Mouse (Mus musculus): ENCODE measurements around the gene Olfr524.

Gene Olfr524

DNA sequence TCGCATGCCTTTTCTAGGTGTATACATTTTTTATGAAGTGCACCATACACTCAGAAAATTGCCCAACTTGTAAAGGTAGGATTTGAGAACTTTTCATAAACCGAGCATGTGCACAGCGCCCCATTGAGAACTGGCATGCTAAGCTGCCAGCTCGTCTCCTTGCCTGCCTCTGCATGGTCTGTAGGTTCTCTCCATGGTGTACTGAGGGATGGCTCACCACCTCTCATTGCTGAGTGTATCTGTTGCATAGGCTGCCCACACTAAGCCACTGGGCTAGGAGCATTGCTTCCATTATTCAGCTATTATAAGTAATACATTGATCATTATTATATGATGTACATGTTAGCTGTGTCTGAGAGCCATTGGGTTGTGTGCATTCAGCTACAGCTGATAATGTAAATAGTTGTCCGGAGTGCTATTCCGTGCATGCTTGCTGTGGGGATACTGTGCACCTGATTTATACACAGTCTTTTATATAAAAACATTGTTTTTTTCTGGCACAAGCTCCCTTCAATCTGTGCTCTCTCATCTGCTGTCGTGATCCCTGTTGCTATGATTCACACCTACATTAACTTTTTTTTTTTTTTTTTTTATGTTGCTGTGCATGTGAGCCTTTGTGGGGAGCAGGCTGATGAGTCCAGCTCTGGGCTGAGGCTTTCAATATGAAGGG is 17.9 kb downstream of the Olfr524 start:
- in situ Hi-C loops (cut with MboI; ENCODE audit: unreplicated experiment in 2 of 2): no loop called here

DNA sequence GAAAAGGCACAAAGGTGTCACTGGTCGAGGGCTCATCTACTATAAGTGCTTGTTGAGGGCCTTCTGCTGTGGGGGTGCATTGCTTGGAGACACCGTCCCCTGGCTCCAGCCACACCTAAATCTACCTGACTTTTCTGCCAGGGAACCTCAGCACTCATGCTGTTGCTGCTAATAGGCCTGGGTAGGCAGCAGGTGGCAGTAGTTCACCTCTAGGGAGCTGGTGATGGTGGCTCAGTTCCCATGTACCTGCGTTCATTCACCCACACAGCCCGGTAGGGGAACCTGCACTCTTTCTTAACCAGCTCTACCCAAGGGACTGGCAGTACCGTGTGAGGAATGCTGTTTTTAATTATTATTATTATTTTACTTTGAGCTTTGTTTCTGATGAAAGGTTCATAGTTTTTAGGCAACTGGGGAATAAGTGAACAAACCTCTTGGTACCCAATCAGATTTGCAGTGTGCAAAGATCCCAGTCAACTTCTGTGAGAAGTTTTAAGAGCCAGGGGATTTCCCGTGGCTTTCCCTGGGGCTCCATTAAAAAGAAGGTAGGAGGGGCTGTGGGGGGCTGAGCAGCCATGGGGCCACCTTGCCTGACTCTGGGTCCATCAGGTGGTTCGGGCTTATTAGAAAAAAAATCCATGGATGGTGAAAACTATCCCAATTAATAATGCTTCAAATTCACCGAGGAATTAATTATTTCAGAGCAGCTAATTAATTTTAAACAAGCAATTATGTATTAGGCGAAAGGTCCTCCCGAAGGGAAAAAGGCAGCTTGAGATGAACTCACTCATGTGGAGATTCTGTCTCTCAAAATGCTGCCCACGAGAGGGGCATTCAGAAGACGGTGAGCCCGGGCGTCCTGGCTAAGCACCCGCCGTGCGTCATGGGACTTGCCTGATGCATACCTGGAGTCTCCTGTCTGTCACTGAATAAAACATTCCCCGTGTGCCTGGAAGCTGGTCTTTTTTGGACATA is 18.8 kb downstream of the Olfr524 start:
- in situ Hi-C loops (cut with MboI; ENCODE audit: unreplicated experiment in 2 of 2): no loop called here

DNA sequence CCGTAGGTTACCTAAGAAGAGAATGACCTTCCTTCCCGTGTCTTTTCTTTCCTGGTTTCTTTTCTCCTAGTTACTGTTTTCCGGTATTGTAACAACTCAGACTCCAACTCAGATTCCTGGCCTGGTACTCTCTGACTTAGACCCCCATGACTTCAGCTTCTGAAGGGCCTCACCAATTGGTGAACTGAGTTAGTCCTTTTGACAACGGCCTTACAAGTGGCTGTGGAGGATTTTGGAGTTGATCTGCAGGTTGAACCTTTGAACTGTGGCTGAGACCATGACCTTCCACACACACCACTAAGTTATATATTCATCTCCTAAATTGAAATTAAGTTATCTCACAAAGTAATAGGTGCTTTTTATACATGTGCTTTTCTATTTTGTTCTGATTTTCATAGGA is 21.6 kb downstream of the Olfr524 start:
- in situ Hi-C loops (cut with MboI; ENCODE audit: unreplicated experiment in 2 of 2): no loop called here

DNA sequence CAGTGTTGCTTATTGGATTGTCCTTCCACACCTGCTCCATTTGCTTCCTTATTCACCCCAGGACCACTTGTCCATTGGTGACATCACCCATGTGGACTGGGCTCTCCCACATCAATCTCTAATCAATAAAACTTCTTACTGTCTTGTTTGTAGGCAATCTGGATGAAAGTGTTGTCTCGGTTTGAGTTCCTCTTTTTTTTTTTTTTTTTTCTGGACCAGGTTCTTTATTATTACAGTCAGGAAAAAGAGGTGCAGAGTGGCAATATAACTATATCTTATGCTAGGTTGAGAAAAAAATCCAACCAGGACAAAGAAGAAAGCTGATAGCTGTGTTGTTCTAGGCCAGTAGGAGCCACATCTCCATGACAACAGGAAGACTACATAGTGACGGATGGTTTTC is 25.1 kb downstream of the Olfr524 start:
- in situ Hi-C loops (cut with MboI; ENCODE audit: unreplicated experiment in 2 of 2): no loop called here

DNA sequence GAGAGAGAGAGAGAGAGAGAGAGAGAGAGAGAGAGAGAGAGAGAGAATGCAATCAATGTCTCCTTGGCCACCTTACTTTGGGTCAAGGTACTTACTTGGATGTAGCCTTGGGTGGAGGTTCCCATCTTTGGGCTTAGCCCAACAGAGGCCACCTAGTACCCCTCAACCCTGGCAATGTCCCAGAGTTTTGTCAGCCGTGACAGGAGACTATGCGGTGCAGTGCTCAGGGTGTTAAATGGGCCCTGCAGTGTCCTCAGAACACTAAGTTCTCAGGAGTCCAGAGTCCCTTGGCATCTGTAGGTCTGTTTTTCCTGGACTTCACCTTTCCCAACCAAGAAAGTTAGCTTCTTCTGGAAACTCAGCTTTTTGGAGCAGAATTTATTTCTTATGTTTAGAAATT is 26.6 kb downstream of the Olfr524 start:
- in situ Hi-C loops (cut with MboI; ENCODE audit: unreplicated experiment in 2 of 2): no loop called here

DNA sequence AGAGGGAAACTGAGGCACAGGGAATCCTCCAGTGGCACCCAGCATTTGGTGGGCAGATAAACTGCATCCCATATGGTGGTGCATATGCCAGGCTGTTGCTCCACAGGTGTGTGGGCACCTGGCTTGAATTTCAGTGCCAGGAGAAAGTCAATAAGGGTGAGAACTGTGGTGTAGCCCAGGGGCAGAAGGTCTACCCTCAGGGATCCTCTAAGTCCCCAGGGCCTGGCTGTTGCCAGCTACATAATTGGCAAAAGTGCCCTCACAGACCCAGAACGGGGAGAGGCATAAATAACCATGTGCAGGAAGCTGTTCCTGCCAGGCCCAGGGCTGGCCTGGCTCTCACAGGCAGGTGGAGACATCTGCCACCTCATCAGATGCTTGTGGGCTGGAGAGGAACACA is 32.8 kb downstream of the Olfr524 start, which contains the start of gene Olfr523:
Olfr523 (plus strand) TSS at position 282 of the 400 bp plus-strand sequence.
- in situ Hi-C loops (cut with MboI; ENCODE audit: unreplicated experiment in 2 of 2): loop anchor here in 1 of 2 experiments (25.0 kb wide), 1 partner anchor 614 kb away; the partner anchor contains the start of gene Syce1

DNA sequence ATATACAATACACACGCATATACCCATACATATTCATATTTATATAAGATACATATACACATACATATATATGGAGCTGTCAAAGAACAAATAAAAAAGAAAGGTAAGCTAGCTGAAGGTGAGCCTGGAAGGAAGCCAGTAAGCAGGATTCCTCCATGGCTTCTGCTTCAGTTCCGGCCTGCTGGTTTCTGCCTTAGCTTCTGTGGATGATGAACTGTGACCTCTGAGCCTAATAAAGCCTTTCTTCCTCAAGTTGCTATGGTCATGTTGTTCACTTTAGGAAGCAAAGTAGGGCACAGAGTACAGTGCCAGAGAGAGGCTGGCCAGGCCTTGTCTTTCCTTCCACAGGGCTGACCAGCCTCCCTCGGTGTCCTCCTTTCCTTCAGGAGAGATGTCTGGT is 34.9 kb downstream of the Olfr524 start:
- in situ Hi-C loops (cut with MboI; ENCODE audit: unreplicated experiment in 2 of 2): loop anchor here in 1 of 2 experiments (25.0 kb wide), 1 partner anchor 616 kb away; the partner anchor contains the start of gene Syce1

DNA sequence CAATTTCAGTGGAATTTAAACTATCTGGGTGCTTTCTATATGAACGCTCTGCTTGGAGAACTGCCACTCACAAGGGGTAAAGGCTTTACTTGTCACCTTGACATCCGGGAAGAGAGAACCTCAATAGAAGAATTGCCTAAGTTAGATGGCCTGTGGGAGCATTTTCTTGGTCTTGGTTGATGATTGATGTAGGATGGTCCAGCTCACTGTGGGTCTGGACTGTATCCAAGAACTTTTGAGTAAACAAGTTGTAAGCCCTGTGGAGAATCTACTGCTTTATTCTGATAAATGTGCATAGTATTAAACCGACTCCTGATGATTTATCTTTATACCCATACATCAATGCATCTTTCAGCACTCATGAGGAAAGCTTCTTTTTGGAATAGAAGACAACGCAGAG is 36.4 kb downstream of the Olfr524 start:
- in situ Hi-C loops (cut with MboI; ENCODE audit: unreplicated experiment in 2 of 2): loop anchor here in 1 of 2 experiments (25.0 kb wide), 1 partner anchor 618 kb away; the partner anchor contains the start of gene Syce1

DNA sequence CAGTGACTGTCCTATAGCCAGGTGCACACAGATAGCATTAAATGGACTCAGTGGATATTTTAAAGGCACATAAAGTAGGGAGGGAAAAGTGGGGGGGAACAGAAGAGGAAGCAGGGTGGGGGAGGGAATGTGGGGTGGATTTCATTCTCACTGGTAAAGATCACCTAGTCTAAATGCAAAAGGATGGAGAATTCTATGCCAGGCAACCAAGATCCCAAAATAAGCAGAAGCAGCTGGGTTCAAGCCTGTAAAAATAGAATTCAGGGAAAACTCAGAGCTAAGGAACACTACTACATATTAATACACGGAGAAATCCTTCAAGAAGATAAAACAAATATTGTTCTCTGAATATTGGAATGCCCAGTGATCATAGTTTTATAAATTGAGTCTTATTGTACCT is 37.8 kb downstream of the Olfr524 start:
- in situ Hi-C loops (cut with MboI; ENCODE audit: unreplicated experiment in 2 of 2): loop anchor here in 1 of 2 experiments (25.0 kb wide), 1 partner anchor 619 kb away; the partner anchor contains the start of gene Syce1

DNA sequence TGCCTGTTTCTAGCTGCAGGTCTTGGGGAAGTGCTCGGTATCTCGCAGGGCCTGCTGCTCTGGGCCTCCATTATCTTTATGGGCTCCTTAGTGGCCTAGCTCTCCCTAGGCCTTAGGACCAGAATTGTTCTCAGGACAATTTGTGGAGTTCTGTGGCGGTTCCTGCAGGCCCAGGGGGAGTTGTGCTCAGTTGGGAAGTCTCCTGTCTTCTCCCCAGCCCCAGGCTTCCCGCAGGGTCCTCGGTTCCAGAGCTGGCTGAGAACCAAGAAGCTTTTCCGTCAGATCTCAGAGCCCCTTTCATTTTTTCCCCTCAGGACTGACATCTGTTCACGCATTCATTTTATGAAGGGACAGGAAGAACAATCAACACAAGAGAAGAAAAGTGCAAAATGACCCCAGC is 41.1 kb downstream of the Olfr524 start, which contains the start of gene Olfr522:
Olfr522 (minus strand) TSS at position 101 of the 400 bp plus-strand sequence.
- in situ Hi-C loops (cut with MboI; ENCODE audit: unreplicated experiment in 2 of 2): loop anchor here in 1 of 2 experiments (25.0 kb wide), 1 partner anchor 623 kb away; the partner anchor contains the start of gene Syce1

DNA sequence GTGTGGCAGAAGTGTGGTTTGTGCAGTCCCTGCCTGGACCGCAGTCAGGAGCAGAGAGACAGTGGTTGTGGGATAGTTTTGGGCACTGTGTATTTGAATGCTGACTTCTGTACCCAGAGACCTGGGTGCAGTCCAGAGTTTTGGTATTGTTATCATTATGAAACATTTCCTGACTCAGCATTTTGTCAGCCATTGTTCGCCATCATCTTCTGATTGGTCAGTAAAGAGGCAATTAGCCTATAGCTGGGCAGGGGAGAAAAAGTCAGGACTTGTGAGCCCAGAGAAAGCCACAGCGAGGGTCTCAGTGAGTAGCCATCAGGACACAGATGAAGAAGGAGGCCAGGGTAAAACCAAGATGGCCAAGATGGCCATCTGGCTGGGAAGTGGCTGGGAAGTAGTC is 45.4 kb downstream of the Olfr524 start:
- in situ Hi-C loops (cut with MboI; ENCODE audit: unreplicated experiment in 2 of 2): loop anchor here in 1 of 2 experiments (25.0 kb wide), 1 partner anchor 627 kb away; the partner anchor contains the start of gene Syce1

DNA sequence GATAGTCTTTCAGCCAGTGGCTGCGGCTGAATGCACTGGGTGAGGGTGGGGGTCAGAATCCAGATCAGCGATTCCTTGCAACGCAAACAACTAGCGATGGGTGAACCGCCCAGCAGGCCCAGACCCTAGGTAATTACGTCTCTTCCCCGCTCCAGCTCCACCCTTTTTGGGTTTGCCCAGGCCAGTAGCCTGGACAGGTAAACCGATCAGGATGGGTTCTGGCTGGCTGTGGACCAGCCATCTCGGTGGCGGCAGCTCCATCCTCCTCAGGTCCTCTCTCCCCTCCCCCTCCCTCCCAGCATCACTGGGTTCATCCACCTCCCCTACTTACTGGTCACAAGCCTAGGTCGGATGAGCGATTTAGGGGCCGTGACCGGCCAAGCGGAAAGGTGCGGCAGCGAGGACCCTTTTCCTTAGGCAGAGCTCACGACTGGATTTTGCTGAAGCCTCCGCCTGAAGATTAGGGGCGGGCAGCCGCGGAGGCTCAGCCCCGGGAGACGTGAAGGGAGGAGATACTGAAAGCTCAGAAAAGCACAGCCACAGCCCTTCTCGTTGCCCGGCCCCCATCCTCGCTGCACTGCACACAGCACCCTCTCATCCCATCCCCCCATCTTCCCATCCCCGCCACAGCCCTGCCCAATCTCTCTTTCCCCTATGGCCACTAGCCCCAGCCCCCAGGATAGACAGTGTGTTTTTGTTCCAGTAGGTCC is 51.4 kb downstream of the Olfr524 start, which contains the start of gene Sprn:
Sprn (minus strand) TSS at position 660 of the 710 bp plus-strand sequence.
- in situ Hi-C loops (cut with MboI; ENCODE audit: unreplicated experiment in 2 of 2): loop anchor here (10.0 to 25.0 kb wide), 2 partner anchors 180 to 633 kb away; partner anchors contain the start of genes 6430531B16Rik (in 1 of the 2) and Syce1 (in 1 of the 2)

DNA sequence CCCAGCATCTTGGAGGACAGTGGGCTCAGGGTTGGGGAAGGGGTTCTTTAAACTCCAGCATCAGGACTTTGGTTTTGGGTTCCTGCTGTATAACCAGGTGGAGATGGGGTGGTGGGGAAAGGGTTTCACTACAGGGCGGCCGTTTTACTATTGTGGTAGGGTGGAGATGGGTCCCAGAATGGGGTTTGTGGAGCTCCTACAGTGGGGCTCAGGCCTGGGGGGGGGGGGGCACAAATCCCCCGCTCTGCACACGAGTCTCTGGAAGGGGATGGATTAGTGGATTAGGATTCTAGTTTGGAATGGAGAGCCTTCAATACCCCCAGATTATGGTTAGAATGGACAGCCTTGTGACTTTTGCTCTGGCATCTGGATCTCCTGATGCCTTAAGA is 51.9 kb downstream of the Olfr524 start:
- in situ Hi-C loops (cut with MboI; ENCODE audit: unreplicated experiment in 2 of 2): loop anchor here (10.0 to 25.0 kb wide), 2 partner anchors 179 to 633 kb away; partner anchors contain the start of genes 6430531B16Rik (in 1 of the 2) and Syce1 (in 1 of the 2)

DNA sequence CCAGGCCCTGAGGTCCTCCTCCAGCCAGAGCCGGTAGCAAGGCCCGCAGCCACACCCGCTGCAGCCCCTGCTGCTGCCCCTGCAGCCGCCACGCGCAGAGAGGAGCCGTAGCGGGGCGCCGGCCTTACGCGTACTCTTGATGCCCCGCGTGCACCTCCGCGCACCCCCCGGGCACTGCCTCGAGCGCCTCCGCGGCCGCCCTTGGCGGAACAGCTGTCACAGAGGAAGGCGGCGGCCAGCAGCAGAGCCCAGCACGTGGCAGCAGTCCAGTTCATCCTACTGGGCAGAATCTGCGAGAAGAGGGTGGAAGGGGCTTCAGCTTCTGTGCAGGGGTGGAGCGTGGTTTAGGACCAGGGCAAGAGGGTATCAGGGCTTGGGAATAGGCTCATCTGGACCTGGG is 52.4 kb downstream of the Olfr524 start:
- in situ Hi-C loops (cut with MboI; ENCODE audit: unreplicated experiment in 2 of 2): loop anchor here (10.0 to 25.0 kb wide), 2 partner anchors 179 to 634 kb away; partner anchors contain the start of genes 6430531B16Rik (in 1 of the 2) and Syce1 (in 1 of the 2)
